Mouse (Mus musculus) testis, postnatal 14 days (tissue): ENCODE measurements around the gene Il9.

Experiments used
- DNase-seq: peaks from one replicate; pipeline ENCODE4 v3.0.0; 2021; ENCODE audit warnings: low spot score

Gene Il9

GRCm38 (mm10) chr13:56482146-56482545 lies at the start of gene Il9:
TSS of gene Il9 (minus strand) at chr13:56482246.
- no peak for DNase-seq

- DNase-seq = no peak
Observed at GRCm38 (mm10) chr13:56529685-56530084, 47.6 kb upstream of the Il9 start.

GRCm38 (mm10) chr13:56529031-56529430 lies 47.0 kb upstream of the Il9 start:
- DNase-seq = no peak

GRCm38 (mm10) chr13:56528281-56528680 lies 46.2 kb upstream of the Il9 start:
- DNase-seq = no peak

GRCm38 (mm10) chr13:56527846-56528245 lies 45.8 kb upstream of the Il9 start:
- DNase-seq = no peak

- no peak for DNase-seq
Observed at GRCm38 (mm10) chr13:56526871-56527270, 44.8 kb upstream of the Il9 start.

GRCm38 (mm10) chr13:56522821-56523167 lies 40.7 kb upstream of the Il9 start:
- DNase-seq = no peak

GRCm38 (mm10) chr13:56522081-56522820 lies 40.2 kb upstream of the Il9 start, which contains the start of gene Fbxl21:
TSS of gene Fbxl21 (plus strand) at chr13:56522472.
- peak; percentile 93 for DNase-seq

GRCm38 (mm10) chr13:56516816-56517215 lies 34.8 kb upstream of the Il9 start:
- no peak for DNase-seq

- no peak for DNase-seq
Observed at GRCm38 (mm10) chr13:56516311-56516710, 34.3 kb upstream of the Il9 start.

- DNase-seq = no peak
Observed at GRCm38 (mm10) chr13:56513595-56513994, 31.5 kb upstream of the Il9 start.

- DNase-seq = no peak
Observed at GRCm38 (mm10) chr13:56509796-56510195, 27.8 kb upstream of the Il9 start.

- no peak for DNase-seq
Observed at GRCm38 (mm10) chr13:56506871-56507496, 24.9 kb upstream of the Il9 start.

GRCm38 (mm10) chr13:56501866-56502420 lies 19.9 kb upstream of the Il9 start:
- no peak for DNase-seq

- no peak for DNase-seq
Observed at GRCm38 (mm10) chr13:56500636-56501035, 18.6 kb upstream of the Il9 start.

GRCm38 (mm10) chr13:56500132-56500531 lies 18.1 kb upstream of the Il9 start:
- DNase-seq = no peak

GRCm38 (mm10) chr13:56494440-56494839 lies 12.4 kb upstream of the Il9 start:
- no peak for DNase-seq

- no peak for DNase-seq
Observed at GRCm38 (mm10) chr13:56488012-56488411, 6.0 kb upstream of the Il9 start.

GRCm38 (mm10) chr13:56478027-56478426 lies 4.0 kb downstream of the Il9 start:
- DNase-seq = no peak

- DNase-seq = no peak
Observed at GRCm38 (mm10) chr13:56477271-56477670, 4.8 kb downstream of the Il9 start.

GRCm38 (mm10) chr13:56476790-56477189 lies 5.3 kb downstream of the Il9 start:
- no peak for DNase-seq

GRCm38 (mm10) chr13:56475363-56475762 lies 6.7 kb downstream of the Il9 start:
- DNase-seq = no peak

- DNase-seq = no peak
Observed at GRCm38 (mm10) chr13:56472661-56473060, 9.4 kb downstream of the Il9 start.
